Mouse (Mus musculus): ENCODE measurements at regions not wholly inside any gene's neighbourhood (a gene's known extent, or its start where the extent isn't known, plus 50 kb on each side); places are given as distances from the start of the nearest gene placed in this dataset.

DNA sequence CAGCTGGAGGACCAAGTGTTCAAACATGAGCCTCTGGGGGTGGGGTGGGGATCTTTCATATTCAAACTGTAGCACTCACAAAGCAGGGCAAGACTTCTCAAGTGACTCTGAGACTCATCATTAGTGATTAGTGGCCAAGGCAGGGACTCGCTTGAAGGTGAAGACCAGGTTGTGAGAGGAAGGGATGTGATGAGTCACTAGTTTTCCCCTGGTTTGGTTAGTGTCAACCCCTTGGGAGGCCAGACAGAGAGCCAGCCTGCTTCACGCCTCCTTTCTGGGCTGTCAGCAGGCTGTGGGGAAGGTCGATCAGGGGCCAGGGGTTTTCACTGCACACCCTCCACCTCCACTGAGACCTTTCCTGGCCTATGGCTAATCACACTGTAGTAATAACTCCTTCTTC, 65.2 kb downstream of the Slc30a10 start:
- DNase-seq (ENCODE audit: low spot score), result no peak

- DNase-seq (ENCODE audit: low spot score), result no peak
Measured at GRCm38 (mm10) chr1:185524020-185524419, 69.4 kb downstream of the Slc30a10 start.

DNA sequence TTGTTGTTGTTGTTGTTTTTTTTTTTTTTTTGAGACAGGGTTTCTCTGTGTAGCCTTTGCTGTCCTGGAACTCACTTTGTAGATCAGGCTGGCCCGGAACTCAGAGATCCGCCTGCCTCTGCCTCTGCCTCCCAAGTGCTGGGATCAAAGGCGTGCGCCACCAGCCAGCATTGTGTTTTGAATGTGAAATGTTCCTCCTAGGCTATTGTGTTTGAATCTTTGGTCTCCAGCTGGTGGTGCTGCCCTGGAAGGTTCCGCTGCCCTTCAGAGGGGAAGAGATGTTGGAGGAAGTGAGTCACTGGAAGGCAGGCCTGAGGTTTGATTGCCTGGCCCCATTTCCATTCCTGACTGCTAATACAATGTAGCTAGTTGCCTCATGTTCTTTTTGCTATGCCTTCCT, 78.8 kb downstream of the Slc30a10 start:
- DNase-seq (ENCODE audit: low spot score), result no peak

DNA sequence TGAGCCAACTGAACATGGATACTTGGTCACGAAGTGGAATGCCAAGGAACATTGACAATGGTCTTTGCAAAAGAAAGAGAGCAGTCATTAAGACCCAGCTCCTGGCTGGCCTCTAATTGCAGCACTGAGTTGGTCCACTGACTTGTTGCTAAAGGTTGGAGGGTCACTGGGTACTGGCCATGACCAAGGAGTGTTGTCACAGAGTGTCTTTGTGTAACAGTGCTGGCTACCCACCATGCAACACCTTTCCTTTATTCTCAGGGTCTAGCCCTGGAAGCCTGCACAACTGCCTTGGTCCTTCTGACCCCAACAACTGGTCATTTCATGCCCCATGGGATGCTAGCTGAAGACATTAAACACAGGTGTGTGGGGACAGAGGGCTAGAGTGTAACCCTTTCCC, 79.5 kb downstream of the Slc30a10 start:
- DNase-seq (ENCODE audit: low spot score), result no peak

DNA sequence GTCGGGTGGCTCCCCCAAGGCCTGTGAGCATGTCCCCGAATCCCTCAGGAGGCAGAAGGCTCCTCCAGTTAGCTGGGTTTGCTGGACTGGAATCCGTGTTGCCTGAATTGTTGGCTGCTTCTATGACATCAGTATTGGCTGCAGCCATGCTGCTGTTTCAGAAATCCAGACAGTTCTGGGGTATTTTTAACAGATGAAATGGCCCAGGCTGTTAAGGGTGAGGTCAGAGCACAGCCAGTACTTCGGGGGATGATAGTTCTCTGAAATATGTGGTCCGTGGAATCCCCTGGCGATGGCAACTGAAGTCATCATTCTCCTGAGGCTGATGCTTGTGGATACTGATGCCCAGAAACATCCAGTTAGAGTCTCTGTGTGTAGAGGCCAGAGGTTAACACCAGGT, 80.7 kb downstream of the Slc30a10 start:
- DNase-seq (ENCODE audit: low spot score), result no peak

DNA sequence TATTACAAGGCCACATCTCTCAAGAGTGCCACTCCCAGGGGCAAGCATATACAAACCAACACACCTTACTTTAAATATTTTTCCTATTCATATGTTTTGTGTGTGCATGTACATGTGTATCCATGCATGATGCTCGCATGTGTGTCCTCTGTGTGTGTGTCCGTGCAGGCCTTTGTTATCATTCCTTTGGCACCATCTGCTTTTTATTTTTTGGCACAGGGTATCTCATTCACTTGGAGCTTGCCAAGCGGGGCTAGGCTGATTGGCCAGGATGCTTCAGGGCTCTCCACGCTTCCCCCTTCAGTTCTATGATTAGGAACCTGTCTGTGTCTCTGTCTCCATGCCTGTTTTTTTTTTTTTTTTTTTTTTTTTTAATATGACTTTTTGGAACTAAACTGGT, 82.6 kb downstream of the Slc30a10 start:
- DNase-seq (ENCODE audit: low spot score), result no peak

DNA sequence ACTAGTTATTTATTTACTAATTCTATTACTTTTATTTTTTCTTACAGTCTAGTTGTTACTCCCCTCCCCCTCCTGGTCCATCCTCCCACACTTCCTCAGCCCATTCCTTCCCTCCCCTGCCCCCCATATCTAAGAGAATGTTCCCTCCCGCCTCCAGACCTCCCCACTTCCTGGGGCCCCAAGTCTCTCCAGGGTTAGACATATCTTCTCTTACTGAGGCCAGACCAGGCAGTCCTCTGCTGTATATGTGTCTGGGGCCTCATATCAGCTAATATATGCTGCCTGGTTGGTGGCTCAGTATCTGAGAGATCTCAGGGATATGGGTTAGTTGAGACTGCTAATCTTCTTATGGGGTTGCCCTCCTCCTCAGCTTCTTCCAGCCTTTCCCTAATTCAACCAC, 84.8 kb downstream of the Slc30a10 start:
- DNase-seq (ENCODE audit: low spot score), result no peak

GRCm38 (mm10) chr1:185546346-185546745, 91.7 kb downstream of the Slc30a10 start:
- DNase-seq (ENCODE audit: low spot score), result peak; percentile 17

- DNase-seq (ENCODE audit: low spot score), result peak; percentile 11
Measured at GRCm38 (mm10) chr1:185572761-185573530, 118.3 kb downstream of the Slc30a10 start.

DNA sequence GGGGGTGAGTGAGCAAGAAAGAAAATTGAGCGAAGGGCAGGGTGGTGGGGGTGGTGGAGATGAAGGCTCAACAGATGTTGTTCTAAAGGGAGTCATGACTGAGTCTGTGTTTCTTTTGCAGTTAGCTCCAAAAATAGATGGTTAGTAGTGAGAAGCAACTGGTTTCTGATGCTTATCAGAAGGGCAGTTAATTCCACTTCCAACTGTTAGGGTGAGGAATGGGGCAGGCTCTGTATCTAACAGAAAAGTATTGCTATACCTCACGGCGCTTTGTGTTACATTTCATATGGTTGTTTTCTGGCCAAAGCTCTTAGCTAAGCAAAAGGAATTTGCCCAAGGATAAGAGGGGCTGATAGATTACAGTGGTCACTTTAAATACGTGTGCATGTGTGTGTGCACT, 120.3 kb downstream of the Slc30a10 start:
- DNase-seq (ENCODE audit: low spot score), result no peak

DNA sequence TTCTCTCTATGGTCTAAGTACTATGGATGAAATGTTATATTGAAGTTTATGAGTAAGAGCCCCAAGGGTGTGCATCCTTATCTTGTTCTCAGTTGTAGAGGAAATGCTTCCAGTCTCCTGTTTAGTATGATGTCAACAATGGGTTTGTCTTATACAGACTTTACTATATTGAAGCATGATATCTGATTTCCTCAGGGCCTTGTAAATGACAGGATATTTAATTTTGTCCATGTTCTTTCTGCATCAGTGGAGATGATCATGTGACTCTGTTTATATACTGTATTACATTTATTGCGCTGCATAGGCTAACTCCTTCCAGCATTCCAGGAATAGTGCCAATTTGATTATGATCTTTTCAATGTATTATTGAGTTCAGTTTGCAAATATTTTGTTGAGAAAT, 125.2 kb downstream of the Slc30a10 start:
- no peak for DNase-seq (ENCODE audit: low spot score)

- no peak for DNase-seq (ENCODE audit: low spot score)
Measured at GRCm38 (mm10) chr1:185585191-185585870, 130.7 kb downstream of the Slc30a10 start.

DNA sequence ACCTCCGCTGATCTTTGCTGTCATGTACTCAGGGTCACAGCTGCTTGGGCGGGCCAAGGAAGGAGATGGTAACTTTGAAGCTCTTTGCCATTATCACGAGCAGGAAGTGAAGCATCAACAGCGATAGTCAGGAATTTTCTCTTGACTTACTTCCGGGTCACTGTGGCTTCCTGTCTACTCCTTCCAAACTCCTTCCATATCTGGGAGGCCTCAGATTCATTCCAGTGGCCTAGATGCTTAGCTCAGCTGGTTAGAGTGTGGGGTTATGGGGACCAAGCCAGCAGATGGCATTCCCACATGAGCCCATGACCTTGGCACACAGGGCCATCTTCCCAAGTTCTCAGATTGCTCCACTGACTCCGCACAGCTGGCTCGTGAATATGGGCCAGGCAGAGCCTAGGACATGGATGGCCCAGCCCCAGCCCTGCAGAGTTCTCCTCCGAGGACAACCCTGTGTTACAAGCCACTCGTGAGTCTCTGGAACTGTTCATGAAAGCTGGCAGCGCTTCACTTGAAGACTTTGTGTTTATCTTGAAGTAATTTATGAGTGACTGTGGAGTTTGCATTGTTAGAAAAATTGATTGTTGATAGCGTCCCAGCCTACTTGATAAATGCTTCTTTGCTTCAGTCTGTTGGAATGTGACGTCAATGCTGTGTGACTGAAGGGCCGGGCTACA, 133.2 kb downstream of the Slc30a10 start:
- no peak for DNase-seq (ENCODE audit: low spot score)

GRCm38 (mm10) chr1:185588348-185588719, 133.7 kb downstream of the Slc30a10 start:
- no peak for DNase-seq (ENCODE audit: low spot score)

- DNase-seq (ENCODE audit: low spot score), result no peak
Measured at GRCm38 (mm10) chr1:185596815-185597214, 142.2 kb downstream of the Slc30a10 start.

DNA sequence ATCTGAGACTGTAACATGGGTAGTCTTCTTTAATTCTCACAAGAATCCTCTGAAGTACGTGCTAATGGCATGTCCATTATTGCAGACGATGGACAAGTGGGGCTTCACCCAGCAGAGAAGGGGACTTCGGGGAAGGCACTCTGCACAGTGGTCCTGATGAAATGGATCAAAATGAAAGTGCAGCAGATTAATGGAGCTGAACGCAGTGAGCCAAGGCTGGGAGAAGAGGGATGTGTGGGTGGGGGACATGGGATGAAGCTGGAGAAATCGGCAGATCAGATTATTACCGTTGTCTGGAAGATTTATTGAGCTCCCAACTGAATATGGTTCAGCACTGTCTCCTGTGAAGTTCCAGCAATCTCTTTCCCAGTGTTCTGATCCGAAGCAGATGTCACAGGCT, 143.9 kb downstream of the Slc30a10 start:
- no peak for DNase-seq (ENCODE audit: low spot score)

- no peak for DNase-seq (ENCODE audit: low spot score)
Measured at GRCm38 (mm10) chr1:185601166-185601565, 146.5 kb downstream of the Slc30a10 start.

GRCm38 (mm10) chr1:185605996-185606395, 151.3 kb downstream of the Slc30a10 start:
- DNase-seq (ENCODE audit: low spot score), result no peak

DNA sequence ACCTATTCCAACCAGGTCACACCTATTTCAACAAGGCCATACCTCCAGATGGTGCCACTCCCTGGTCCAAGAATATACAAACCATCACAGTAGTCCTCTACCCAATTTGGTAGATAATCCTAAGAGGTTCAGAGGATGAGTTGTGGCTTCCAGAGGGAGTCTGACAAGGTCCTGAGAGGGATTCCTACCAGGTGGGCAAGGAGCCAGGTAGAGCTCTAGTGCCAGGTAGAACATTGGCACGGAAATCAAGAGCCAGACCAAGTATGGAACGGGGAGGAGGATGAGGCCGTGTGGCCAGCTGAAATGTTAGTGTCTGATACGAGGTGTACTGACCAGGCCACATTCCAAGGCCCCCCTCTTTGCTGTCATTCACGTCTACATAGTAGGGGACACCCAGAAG, 153.0 kb downstream of the Slc30a10 start:
- no peak for DNase-seq (ENCODE audit: low spot score)

DNA sequence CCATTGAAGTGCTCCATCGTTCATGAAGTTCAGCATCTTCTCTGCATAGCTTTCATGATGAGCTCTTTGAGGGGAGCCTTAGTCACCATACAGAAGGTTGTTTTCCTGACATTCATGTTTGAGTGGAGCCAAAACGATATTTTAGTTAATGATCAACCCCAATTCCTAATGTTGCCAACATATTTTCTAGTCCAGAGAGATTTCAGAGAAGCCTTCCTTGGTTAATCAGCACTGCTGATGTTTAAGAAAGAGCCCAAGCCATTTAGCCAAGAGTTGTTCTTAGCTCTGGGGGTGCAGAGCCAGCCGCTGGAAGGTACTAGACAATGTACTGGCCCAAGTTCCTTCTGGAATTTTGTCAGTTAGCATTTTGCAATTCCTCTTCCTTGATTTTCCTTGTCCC, 153.8 kb downstream of the Slc30a10 start:
- no peak for DNase-seq (ENCODE audit: low spot score)

DNA sequence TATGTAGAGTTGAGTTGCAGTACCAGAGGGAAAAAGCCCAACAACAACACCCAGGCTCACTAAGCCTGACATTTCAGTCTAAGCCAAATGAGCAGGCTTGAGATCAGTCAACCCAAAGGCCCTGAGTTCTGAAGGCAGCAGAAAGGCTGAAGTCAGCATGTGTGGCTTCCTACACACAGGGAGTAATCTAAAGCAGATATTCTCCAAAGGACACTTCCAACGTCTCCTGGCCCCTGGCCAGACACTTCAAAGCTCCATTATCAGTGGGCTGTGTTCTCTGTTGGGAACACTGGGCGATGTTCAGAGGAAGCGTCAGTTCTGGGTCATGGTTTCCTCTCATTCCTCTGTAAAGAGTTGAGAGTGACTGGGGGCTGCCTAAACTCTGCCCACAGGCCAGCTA, 155.9 kb downstream of the Slc30a10 start:
- DNase-seq (ENCODE audit: low spot score), result no peak

DNA sequence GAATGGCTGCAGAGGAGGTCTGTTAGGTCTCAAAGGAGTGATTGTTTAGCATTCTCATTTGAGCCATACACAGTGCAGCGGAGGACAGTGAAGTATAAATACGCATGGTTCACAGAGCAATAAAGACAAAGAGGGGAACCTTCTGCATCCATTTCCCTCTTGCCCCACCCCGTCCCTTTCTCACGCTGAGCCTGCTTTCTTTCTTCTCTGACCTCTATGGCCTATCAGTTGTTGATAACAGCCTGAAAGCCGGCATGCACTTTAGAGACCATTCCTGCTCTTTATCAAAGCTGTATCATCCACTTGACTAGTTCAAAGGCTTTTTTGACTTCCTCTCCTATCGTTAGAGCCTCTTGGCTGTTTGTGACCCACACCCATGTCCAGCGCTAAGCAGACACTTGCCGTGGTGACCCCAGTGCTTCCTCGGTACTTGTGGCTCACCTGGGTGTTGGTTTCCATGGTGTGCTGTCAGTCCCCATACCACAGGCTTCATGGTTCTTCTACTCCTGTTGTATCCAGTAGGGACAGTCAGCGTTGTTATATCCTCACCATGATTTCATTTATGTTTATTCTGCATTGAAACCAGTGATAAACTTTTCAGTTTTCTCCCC, 161.3 kb downstream of the Slc30a10 start:
- no peak for DNase-seq (ENCODE audit: low spot score)

GRCm38 (mm10) chr1:185617691-185618090, 163.0 kb downstream of the Slc30a10 start:
- DNase-seq (ENCODE audit: low spot score), result no peak

Data from layer of hippocampus, adult 9-10 months (tissue).